Mouse (Mus musculus): Measurements from ENCODE around the gene Invs. TPM values are rescaled to one million over a fixed set of nuclear protein-coding genes. Genes with fewer than 3 reads are reported as not detected.
"Not testable (repeated sequence)": the region's sequence is repeated elsewhere in the genome, so short reads cannot be mapped to it uniquely, and the experiment has no call there.

Invs gene
- polyA plus RNA-seq, 1 experiment from 2014 or later, result 6.1 TPM

- WGBS (ENCODE audit: missing documents), result 18% methylated on average over 2 of the region's 2 CpGs
- Histone ChIP-seq H3K79me2 (ENCODE audit: inconsistent target) (no peaks in the 10 kb centered on the region), H3K36me3 (ENCODE audit: inconsistent target) (no peaks in the 10 kb centered on the region), H3K4me3 (ENCODE audit: inconsistent target) (no peak overlapping the region), H3K27ac (no peak overlapping the region)
Observed at GRCm38 (mm10) chr4:48380940-48381339, 101.4 kb downstream of the Invs start.

DNA sequence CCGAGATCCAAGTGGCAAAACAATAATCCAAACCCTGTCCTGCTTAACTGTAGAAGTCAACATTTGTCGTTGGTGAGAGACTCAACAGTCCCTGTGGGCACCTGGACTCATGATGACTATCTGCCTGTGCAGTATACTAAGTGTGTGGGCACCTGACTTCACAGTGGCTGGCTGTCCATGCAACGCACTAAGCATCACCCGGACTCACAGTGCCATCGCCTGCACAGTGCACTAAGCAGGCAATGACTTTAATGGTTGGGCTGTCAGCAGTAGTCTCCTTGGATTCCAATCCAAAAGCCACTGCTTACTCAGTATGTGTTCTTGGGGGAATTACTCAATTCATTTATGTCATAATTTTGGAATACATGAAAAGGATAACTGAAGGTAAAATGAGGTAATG lies 102.9 kb downstream of the Invs start:
- WGBS (ENCODE audit: missing documents), result 98% methylated on average over 5 of the region's 5 CpGs
- no peaks in the 10 kb centered on the region for H3K79me2 ChIP-seq (ENCODE audit: inconsistent target)
- no peaks in the 10 kb centered on the region for H3K36me3 ChIP-seq (ENCODE audit: inconsistent target)
- no peak overlapping the region for H3K27ac ChIP-seq
- H3K4me3 ChIP-seq (ENCODE audit: inconsistent target), result no peak overlapping the region

DNA sequence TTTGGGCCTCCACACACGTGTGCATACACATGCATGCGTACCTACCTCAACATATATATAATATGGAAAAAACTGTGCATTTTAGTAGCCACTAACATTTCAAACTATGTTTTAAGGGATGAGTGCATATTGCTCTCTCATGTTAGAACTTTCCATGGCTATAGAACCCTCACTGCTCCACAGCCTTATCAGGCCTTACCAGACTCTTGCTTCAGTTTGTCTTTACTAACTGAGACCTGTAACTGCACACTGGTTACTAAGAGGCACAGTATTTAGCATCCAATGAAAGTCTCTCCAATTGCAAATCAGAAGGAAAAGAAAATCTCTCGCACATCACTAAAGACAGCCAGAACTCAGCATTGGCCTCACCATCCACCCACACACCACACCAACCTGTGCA lies 117.4 kb downstream of the Invs start:
- Histone ChIP-seq H3K79me2 (ENCODE audit: inconsistent target) (no peaks in the 10 kb centered on the region), H3K36me3 (ENCODE audit: inconsistent target) (no peaks in the 10 kb centered on the region), H3K27ac (no peak overlapping the region), H3K4me3 (ENCODE audit: inconsistent target) (no peak overlapping the region)
- WGBS (ENCODE audit: missing documents), result 100% methylated on average over 2 of the region's 3 CpGs

DNA sequence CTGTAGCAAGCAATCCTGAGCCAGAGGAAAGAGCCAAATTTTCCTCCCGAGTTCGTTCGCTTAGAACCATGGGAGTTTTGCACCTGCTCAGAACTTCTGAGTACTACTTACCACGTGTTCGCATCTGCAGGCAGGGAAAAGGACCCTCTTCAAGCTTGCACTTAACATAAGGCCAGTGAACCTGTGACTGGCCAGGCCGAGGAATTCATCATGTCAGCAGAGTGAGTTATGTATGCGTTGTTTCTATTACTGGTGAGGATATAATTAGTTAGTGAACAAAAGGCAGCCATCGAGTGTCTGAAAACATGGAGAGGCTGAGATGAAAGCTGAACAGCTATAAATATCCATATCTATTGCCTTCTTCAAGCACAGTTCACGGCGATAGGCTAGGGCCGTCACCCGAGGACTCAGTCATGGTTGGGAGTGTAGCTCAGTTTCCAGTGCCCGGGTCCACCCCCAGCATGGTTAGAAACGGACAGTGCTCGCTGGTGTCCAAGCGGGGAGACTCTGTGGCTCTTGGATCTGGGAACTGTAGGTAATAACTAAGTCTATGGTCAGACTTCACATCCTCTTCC lies 123.6 kb downstream of the Invs start:
- Histone ChIP-seq H3K36me3 (ENCODE audit: inconsistent target) (no peaks in the 10 kb centered on the region), H3K27ac (no peak overlapping the region), H3K4me3 (ENCODE audit: inconsistent target) (no peak overlapping the region), H3K79me2 (ENCODE audit: inconsistent target) (no peaks in the 10 kb centered on the region)
- WGBS (ENCODE audit: missing documents), result 95% methylated on average over 16 of the region's 16 CpGs

- not testable (repeated sequence) for H3K79me2 ChIP-seq (ENCODE audit: inconsistent target); H3K27ac ChIP-seq; H3K4me3 ChIP-seq (ENCODE audit: inconsistent target); H3K36me3 ChIP-seq (ENCODE audit: inconsistent target)
- WGBS (ENCODE audit: missing documents), result 91% methylated on average over 6 of the region's 10 CpGs
Observed at GRCm38 (mm10) chr4:48405724-48406491, 126.3 kb downstream of the Invs start.

DNA sequence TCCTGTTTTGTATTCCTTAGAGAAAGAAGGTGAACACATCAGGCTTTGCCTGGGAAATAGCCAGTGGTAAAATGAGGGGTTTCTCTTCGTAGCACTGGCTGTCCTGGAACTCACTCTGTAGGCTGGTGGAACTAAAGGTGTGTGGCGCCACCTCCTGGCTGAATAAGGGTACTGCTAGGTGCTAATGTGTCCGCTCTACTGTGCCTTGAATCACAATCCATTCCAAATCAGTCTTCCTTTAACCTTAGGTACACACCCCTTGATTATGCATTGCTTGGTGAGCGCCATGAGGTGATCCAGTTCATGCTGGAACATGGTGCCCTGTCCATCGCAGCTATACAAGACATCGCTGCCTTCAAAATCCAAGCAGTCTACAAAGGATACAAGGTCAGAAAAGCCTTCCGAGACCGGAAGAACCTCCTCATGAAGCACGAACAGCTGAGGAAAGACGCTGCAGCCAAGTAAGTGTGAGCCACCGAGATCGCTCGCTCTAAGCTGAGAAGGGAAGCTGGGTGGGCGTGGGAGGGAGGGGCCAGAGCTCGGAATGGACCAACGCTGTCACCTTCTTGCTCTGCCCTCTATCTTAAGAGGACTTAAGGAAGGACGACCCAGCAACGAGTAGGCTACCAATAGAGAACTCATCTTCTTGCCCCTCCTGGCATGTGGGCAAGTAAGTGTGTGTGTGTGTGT lies 127.9 kb downstream of the Invs start:
- no peak overlapping the region for H3K4me3 ChIP-seq (ENCODE audit: inconsistent target)
- 73% methylated on average over 18 of the region's 18 CpGs for WGBS (ENCODE audit: missing documents)
- H3K27ac ChIP-seq, result no peak overlapping the region
- H3K36me3 ChIP-seq (ENCODE audit: inconsistent target), result no peaks in the 10 kb centered on the region
- H3K79me2 ChIP-seq (ENCODE audit: inconsistent target), result no peaks in the 10 kb centered on the region

- Histone ChIP-seq H3K4me3 (ENCODE audit: inconsistent target) (no peak overlapping the region), H3K27ac (no peak overlapping the region), H3K79me2 (ENCODE audit: inconsistent target) (no peaks in the 10 kb centered on the region), H3K36me3 (ENCODE audit: inconsistent target) (no peaks in the 10 kb centered on the region; the same call in 1 of the 2 replicates)
- 96% methylated on average over 8 of the region's 8 CpGs for WGBS (ENCODE audit: missing documents)
Observed at GRCm38 (mm10) chr4:48413473-48413872, 133.9 kb downstream of the Invs start.

DNA sequence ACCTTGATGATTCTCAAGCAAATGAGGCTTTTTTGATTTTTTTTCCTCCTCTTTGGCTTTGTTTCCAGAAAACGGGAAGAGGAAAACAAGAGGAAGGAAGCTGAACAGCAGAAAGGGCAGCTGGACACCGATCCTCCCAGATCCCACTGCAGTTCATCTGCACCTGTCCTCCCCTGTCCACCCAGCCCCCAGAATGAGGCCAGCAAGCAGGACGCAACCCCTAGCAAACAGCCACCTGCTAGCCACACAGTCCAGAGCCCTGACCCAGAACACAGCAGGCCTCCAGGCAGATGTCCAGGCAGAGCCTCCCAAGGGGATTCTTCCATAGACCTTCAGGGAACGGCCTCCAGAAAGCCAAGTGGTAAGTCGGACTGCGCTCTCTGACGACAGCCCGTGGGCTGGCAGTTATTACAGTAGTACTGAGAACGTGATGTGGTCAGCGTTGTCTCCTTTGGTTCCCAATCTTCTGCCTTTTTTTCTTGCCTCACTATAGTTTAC lies 136.3 kb downstream of the Invs start:
- 91% methylated on average over 10 of the region's 10 CpGs for WGBS (ENCODE audit: missing documents)

GRCm38 (mm10) chr4:48418831-48419468 lies 139.4 kb downstream of the Invs start:
- Histone ChIP-seq H3K36me3 (ENCODE audit: inconsistent target) (peaks cover 5% of the 10 kb centered on the region; the same call in 1 of the 2 replicates), H3K4me3 (ENCODE audit: inconsistent target) (no peak overlapping the region), H3K27ac (no peak overlapping the region), H3K79me2 (ENCODE audit: inconsistent target) (no peaks in the 10 kb centered on the region)
- 67% methylated on average over 8 of the region's 8 CpGs for WGBS (ENCODE audit: missing documents)

More for the DNA sequence above, 136.3 kb downstream of the Invs start:
- no peaks in the 10 kb centered on the region for H3K79me2 ChIP-seq (ENCODE audit: inconsistent target)
- no peaks in the 10 kb centered on the region; the same call in 1 of the 2 replicates for H3K36me3 ChIP-seq (ENCODE audit: inconsistent target)
- no peak overlapping the region for H3K4me3 ChIP-seq (ENCODE audit: inconsistent target)
- no peak overlapping the region for H3K27ac ChIP-seq

GRCm38 (mm10) chr4:48422633-48423032 lies 143.1 kb downstream of the Invs start:
- no peaks in the 10 kb centered on the region for H3K79me2 ChIP-seq (ENCODE audit: inconsistent target)
- H3K27ac ChIP-seq, result no peak overlapping the region
- H3K4me3 ChIP-seq (ENCODE audit: inconsistent target), result no peak overlapping the region
- 100% methylated on average over 1 of the region's 1 CpGs for WGBS (ENCODE audit: missing documents)
- 0 out of 2 replicates have a peak, but pooled peaks cover 5% of the 10 kb centered on the region for H3K36me3 ChIP-seq (ENCODE audit: inconsistent target)

DNA sequence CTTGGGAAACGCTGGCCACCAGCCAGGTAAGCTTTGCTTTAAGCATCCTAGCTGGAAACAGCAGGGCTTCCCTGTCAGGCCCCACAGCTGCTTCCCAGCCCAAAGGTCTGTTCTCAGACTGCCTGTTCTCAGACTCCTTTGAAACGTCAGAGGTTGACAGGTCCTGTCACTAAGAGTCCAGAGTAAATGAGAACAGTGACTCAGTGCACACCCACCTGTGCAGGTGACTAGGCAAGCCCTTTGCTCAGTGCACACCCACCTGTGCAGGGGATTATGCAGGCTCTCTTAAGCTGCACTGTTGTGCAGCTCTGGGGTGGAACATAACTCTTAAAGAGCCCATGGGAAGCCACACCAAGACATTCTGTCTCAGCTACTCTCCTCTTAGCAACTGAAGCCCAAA lies 144.2 kb downstream of the Invs start:
- WGBS (ENCODE audit: missing documents), result 88% methylated on average over 2 of the region's 2 CpGs
- Histone ChIP-seq H3K79me2 (ENCODE audit: inconsistent target) (no peaks in the 10 kb centered on the region), H3K4me3 (ENCODE audit: inconsistent target) (no peak overlapping the region)

DNA sequence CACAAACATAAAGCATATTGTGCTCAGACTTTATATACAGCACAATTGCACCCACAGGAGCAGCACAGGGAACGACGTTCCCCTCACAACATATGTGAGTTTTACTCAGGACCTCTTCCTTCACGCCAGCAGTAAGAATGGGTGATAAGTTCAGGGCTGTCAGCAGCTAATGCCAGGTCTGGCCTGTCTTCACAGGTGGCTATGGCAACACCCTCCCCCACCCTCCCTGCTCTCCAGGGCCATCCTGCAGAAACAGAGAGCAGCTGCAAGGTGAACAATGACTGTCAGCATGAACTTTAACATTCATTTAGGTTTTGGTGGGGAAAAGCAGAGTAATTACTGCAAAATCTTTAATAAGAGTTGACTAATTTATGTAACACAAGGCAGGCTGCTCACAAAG lies 147.9 kb downstream of the Invs start:
- Histone ChIP-seq H3K4me3 (ENCODE audit: inconsistent target) (no peak overlapping the region), H3K36me3 (ENCODE audit: inconsistent target) (peaks cover 36% of the 10 kb centered on the region), H3K79me2 (ENCODE audit: inconsistent target) (no peaks in the 10 kb centered on the region), H3K27ac (no peak overlapping the region)
- 88% methylated on average over 3 of the region's 3 CpGs for WGBS (ENCODE audit: missing documents)

More for the DNA sequence above, 144.2 kb downstream of the Invs start:
- H3K36me3 ChIP-seq (ENCODE audit: inconsistent target), result peaks cover 10% of the 10 kb centered on the region
- no peak overlapping the region for H3K27ac ChIP-seq

DNA sequence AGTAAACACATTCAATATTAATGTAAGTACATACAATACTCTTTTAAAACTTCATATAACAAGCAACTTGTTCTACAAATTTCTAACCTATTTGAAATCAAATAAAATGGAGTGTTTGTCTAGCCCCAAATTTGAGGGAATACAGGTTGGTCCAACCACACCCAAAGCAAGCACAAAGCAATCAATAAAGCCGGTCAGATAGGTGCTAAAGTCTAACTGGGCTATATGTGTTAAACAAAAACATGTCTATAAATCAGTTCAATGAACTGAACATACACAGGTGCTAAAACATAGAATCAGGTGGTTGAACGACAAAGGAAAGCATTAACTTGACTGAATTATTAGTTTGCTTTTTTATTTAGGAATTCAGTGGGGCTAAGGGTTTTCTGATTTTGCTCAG lies 148.5 kb downstream of the Invs start:
- H3K4me3 ChIP-seq (ENCODE audit: inconsistent target), result no peak overlapping the region
- H3K27ac ChIP-seq, result no peak overlapping the region
- no peaks in the 10 kb centered on the region for H3K79me2 ChIP-seq (ENCODE audit: inconsistent target)
- peaks cover 42% of the 10 kb centered on the region for H3K36me3 ChIP-seq (ENCODE audit: inconsistent target)
- WGBS (ENCODE audit: missing documents), result 97% methylated on average over 2 of the region's 2 CpGs

DNA sequence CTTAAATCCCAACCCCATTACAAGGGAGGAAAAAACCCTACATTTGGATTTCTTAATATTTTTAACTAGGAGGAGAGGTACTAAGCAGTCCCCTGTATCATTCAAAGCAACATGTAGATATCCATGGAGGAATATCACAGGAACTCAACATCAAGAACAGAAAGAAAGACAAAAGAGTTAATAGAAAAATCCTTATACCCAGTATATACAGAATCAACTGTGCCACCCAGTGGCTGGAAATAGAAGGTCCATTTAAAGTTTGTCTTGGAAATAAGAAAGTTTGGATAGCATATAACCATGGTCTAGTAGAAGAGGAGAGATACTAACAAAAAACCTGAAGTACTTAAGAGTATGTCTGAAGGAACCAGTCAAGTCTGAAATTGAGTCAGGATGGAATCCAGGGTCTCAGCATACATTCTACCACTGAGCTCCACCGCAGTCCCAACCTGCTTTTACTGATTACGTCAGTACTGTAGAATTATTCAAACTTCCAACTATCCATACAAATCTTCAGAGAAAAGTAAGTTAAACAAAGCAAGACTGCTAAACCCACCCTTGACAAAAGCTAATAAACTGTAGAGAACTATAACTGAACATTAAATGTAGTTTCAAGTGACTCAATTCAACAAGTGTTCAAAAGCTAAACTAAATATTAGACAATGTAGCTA lies 174.7 kb downstream of the Invs start:
- H3K27ac ChIP-seq, result no peak overlapping the region
- 87% methylated on average over 2 of the region's 2 CpGs for WGBS (ENCODE audit: missing documents)
- no peaks in the 10 kb centered on the region for H3K79me2 ChIP-seq (ENCODE audit: inconsistent target)
- H3K4me3 ChIP-seq (ENCODE audit: inconsistent target), result no peak overlapping the region
- peaks cover 69% of the 10 kb centered on the region for H3K36me3 ChIP-seq (ENCODE audit: inconsistent target)

All from macrophage (primary cell).